Mouse (Mus musculus): Measurements from ENCODE around the gene Abca4. TPM values are rescaled to one million over a fixed set of nuclear protein-coding genes. Genes with fewer than 3 reads are reported as not detected.

Abca4 gene
- polyA plus RNA-seq, 1 experiment from 2014 or later, result 0.35 TPM

DNA sequence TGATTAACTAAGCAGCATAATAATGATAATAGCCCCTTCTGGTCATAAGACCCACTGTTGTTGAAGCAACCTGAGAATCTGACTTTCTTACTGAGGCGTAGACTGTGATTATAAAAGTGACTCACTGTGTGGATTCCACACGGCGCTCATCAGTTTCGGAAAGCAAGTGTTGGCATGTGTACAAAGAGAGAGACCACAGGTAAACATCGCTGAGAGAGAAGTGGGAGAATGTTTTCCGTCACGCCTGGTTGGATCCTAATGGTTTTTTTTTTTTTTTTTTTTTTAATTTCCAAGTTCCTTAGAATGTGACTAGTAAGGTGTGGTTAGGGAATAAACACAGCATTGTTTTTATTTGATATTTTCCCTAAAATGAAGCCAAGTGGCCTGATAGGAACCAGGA lies 38.1 kb downstream of the Abca4 start:
- DNase-seq (no peak), ATAC-seq (ENCODE audit: low read depth) (no peak)
- Histone ChIP-seq H3K27me3 (no peaks in the 10 kb centered on the region), H3K4me2 (no peak overlapping the region), H3K4me1 (replicated peaks) (0 out of 2 replicates have a peak, but pooled peaks cover under 1% of the 10 kb centered on the region), H3K4me3 (replicated peaks) (no peak overlapping the region), H3K9me3 (replicated peaks) (no peaks in the 10 kb centered on the region), H3K27ac (no peak overlapping the region), H3K9ac (no peak overlapping the region), H3K36me3 (no peaks in the 10 kb centered on the region)
- WGBS (ENCODE audit: insufficient replicate concordance), result 75% methylated on average over 7 of the region's 7 CpGs

DNA sequence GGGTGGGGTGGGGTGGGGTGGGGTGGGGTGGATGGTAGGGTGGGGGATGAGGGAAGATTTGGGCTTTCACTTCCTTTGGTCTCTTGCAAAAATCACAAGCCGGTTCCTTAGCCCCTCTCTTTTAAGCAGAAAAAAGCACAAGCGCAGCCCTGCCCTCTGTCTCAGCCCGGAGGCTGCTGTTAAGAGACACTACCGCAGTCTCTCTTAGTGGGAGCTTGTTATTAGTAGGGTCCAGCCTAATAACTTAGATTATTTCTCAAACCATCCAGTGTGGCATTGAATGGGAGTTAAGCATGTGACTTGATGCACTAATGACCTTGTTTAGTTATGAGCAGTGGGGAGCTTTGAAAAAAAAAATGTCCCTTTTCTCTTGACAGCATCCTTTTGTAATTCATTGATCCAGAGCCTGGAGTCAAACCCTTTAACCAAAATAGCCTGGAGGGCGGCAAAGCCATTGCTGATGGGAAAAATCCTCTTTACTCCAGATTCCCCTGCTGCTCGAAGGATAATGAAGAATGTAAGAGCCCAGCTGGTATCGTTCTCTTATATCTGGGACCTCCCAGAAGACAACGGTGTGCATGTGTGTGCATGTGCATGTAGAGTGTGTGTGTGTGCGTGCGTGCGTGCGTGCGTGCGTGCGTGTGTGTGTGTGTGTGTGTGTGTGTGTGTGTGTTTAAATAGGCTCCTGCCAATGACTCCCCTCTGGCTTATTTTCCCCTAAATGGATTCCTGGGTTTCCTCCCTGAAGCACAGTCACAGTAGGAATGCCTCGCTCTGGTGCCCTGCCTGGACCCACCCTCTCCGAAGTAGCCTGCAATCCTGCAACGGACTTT lies 41.1 kb downstream of the Abca4 start:
- H3K27me3 ChIP-seq, result no peaks in the 10 kb centered on the region
- H3K27ac ChIP-seq, result no peak overlapping the region
- 77% methylated on average over 18 of the region's 18 CpGs for WGBS (ENCODE audit: insufficient replicate concordance)
- H3K4me2 ChIP-seq, result no peak overlapping the region
- H3K9me3 ChIP-seq (replicated peaks), result no peaks in the 10 kb centered on the region
- no peak for DNase-seq
- H3K36me3 ChIP-seq, result no peaks in the 10 kb centered on the region
- no peak for ATAC-seq (ENCODE audit: low read depth)
- H3K4me3 ChIP-seq (replicated peaks), result no peak overlapping the region
- H3K4me1 ChIP-seq (replicated peaks), result peaks cover 27% of the 10 kb centered on the region
- no peak overlapping the region for H3K9ac ChIP-seq

DNA sequence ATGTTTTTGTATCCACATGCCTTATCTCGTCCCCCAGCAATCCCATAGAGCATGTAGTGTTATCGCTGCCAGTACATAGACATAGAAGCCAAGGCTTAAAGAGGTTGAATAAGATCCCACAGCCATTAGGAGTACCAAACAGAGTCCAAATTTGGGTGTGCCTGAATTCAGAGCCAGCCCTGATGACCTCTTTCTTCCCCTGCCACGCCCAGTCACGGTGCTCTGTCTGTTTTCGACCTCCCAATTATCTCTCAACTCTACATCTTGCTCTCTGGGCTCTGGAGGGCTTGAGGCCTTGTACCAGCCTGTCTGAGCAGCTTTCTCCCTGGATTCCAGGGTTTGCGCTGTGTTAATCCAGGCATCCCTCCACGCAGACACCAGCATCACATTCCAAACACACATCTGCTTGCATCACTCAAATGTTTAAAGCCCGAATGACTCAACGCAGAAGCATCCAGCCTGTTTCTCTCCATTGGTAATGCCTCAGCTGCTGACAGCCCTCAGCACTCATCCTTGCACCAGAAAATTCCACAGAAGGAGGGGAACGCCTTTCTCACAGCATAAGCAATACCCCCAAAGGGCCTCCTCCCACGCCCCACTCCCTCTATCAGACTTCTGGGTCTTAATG lies 43.9 kb downstream of the Abca4 start:
- Histone ChIP-seq H3K27me3 (no peaks in the 10 kb centered on the region), H3K4me1 (replicated peaks) (peaks cover 35% of the 10 kb centered on the region), H3K36me3 (no peaks in the 10 kb centered on the region), H3K27ac (no peak overlapping the region; the same call in 1 of the 2 replicates), H3K9ac (no peak overlapping the region), H3K4me2 (no peak overlapping the region), H3K4me3 (replicated peaks) (no peak overlapping the region), H3K9me3 (replicated peaks) (no peaks in the 10 kb centered on the region)
- WGBS (ENCODE audit: insufficient replicate concordance), result 51% methylated on average over 11 of the region's 11 CpGs
- DNase-seq (no peak), ATAC-seq (ENCODE audit: low read depth) (peak; percentile 84)

DNA sequence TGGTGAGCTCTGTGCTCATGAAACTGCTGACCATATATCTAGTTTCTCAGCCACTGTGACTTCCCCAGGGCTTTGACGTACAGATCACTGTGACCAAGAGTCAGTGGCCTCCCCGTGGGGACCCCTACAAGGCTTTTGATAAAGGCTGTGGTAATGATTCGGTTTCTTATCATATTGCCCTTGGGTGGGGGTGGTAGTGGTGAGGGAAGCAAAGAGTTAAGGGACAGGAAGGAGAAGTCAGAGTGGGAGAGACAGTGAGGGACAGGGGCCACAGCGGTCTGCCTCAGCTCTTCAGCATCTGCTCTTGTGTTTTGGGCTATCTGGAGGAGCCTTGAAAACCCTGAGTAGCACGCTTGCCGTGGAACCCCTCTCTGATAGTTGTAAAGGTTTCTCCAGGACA lies 46.1 kb downstream of the Abca4 start:
- no peak for DNase-seq

DNA sequence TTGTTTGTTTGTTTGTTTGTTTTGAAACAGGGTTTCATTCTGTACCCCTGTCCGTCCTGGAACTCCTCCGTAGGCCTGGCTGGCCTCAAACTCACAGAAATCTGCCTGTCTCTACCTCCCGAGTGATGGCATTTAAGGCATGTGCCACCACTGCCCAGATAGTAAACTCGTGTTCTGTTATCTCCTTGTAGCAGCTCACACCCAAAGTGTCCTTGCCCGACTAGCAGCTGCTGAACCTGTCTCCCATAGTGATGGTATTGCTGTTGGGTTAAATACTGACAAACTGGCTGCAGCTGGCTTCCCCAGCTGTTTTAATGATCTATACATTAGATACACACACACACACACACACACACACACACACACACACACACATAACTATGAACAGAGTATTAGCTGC lies 55.5 kb downstream of the Abca4 start:
- peaks cover 28% of the 10 kb centered on the region for H3K4me1 ChIP-seq (replicated peaks)
- ATAC-seq (ENCODE audit: low read depth) (peak; percentile 81), DNase-seq (peak; percentile 50)
- H3K9me3 ChIP-seq (replicated peaks), result no peaks in the 10 kb centered on the region
- WGBS (ENCODE audit: insufficient replicate concordance), result 17% methylated on average over 5 of the region's 5 CpGs
- no peak overlapping the region for H3K4me2 ChIP-seq
- no peak overlapping the region for H3K4me3 ChIP-seq (replicated peaks)
- no peak overlapping the region for H3K27ac ChIP-seq
- no peaks in the 10 kb centered on the region for H3K36me3 ChIP-seq
- H3K9ac ChIP-seq, result no peak overlapping the region
- no peaks in the 10 kb centered on the region for H3K27me3 ChIP-seq

More for the DNA sequence above, 46.1 kb downstream of the Abca4 start:
- Histone ChIP-seq H3K4me3 (replicated peaks) (no peak overlapping the region), H3K9me3 (replicated peaks) (no peaks in the 10 kb centered on the region), H3K27ac (no peak overlapping the region), H3K27me3 (no peaks in the 10 kb centered on the region), H3K4me2 (no peak overlapping the region), H3K36me3 (no peaks in the 10 kb centered on the region), H3K9ac (no peak overlapping the region), H3K4me1 (replicated peaks) (peaks cover 35% of the 10 kb centered on the region)
- 18% methylated on average over 6 of the region's 6 CpGs for WGBS (ENCODE audit: insufficient replicate concordance)
- ATAC-seq (ENCODE audit: low read depth), result no peak

DNA sequence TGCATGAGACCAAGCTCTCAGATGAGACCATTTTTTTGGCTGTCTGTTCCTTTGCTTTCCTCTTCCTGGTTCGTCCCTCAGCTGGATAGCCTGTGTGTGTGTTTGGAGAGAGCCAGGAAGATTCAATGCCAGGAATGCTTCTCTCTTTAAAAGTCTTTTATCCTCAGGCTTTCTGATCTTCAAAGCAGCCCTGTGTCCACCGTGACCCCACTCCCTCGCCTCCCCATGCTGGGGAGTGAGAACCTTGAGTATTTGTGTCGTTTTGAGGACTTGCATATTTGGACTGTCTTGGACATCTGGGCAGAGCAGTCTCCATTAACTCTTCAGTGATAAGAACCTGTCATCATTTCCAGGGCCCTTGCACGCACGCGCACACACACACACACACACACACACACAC lies 57.8 kb downstream of the Abca4 start:
- H3K9ac ChIP-seq, result no peak overlapping the region
- peaks cover 42% of the 10 kb centered on the region for H3K4me1 ChIP-seq (replicated peaks)
- no peak overlapping the region for H3K4me2 ChIP-seq
- DNase-seq (no peak), ATAC-seq (ENCODE audit: low read depth) (no peak)
- no peak overlapping the region for H3K27ac ChIP-seq
- no peak overlapping the region for H3K4me3 ChIP-seq (replicated peaks)
- H3K27me3 ChIP-seq, result no peaks in the 10 kb centered on the region
- H3K36me3 ChIP-seq, result no peaks in the 10 kb centered on the region
- H3K9me3 ChIP-seq (replicated peaks), result no peaks in the 10 kb centered on the region
- WGBS (ENCODE audit: insufficient replicate concordance), result 61% methylated on average over 7 of the region's 7 CpGs

DNA sequence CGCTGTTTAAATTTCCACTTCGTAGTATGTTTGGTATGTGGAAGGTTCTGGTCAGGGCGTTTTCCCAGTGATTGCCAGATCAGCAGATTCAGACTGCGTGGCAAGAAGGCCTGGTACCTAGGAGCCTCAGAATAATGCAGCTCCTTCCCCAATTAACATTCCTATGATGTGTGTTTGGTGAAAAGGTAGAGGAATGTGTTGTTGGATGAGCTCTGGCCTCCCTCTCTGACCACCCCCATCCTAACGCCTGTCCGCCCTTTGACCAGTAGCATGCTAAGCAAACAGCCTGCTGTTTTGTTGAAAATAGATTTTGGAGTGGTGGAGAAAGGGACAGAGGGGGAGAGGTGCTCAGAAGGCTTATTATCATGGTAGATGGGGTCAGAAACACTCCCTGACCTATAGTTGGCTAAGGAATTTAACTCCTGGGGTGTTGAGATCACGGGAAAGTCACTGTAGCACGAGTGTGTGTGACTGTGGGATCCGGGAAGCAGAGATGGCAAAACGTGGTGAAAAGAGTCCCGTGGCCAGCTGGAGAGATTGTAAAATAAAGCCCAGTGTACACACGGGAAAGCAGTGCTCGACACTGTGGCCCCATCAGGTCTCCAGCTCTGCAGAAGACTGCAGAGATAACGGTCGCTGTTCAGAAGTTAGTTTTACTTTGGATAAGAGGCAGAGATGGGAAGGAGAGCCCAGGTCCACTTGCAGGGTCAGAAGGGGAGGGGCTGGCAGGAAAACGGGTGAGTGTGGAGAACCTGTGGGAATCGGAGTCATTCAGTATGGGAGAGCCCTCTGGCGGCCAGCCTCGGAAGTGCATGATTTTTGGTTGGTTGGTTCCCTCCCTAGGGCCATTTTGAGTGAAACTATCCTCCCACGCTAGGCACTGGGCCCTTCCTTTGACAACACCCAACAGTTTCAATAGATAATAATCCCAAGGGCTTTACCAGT lies 59.9 kb downstream of the Abca4 start:
- ATAC-seq (ENCODE audit: low read depth) (peak; percentile 39), DNase-seq (peak; percentile 61)
- WGBS (ENCODE audit: insufficient replicate concordance), result 29% methylated on average over 20 of the region's 20 CpGs
- H3K4me3 ChIP-seq (replicated peaks), result no peak overlapping the region
- H3K27me3 ChIP-seq, result no peaks in the 10 kb centered on the region
- no peak overlapping the region; the same call in 1 of the 2 replicates for H3K27ac ChIP-seq
- no peaks in the 10 kb centered on the region for H3K36me3 ChIP-seq
- H3K9me3 ChIP-seq (replicated peaks), result no peaks in the 10 kb centered on the region
- H3K9ac ChIP-seq, result no peak overlapping the region
- peak overlapping the region; percentile 48 for H3K4me2 ChIP-seq
- H3K4me1 ChIP-seq (replicated peaks), result peaks cover 57% of the 10 kb centered on the region

DNA sequence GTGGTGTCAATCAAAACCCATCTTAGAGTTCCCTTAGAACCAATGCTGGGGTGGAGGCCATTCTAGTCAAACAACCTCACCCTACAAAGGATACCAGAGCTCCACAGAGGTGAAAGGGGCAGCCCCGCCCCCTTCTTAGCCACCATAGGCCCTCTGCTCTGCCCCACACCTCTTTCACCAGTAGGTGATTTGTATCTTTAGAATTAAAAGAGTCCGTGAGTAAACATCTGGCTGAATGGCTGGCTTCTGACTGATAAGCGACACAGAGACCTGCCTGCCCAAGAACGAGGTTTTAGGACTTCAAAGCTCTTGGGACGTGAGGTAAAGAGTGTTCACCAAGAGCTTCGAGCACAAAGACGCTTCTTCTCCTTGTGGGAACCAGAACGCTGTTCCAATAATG lies 62.7 kb downstream of the Abca4 start:
- Histone ChIP-seq H3K4me1 (replicated peaks) (peaks cover 68% of the 10 kb centered on the region), H3K9ac (peak overlapping the region; percentile 40; the same call in 1 of the 2 replicates), H3K4me3 (replicated peaks) (0 out of 2 replicates have a peak overlapping the region, but pooled peaks have one; percentile 23), H3K36me3 (no peaks in the 10 kb centered on the region), H3K4me2 (peak overlapping the region; percentile 60), H3K9me3 (replicated peaks) (no peaks in the 10 kb centered on the region), H3K27ac (peak overlapping the region; percentile 34; the same call in 1 of the 2 replicates), H3K27me3 (no peaks in the 10 kb centered on the region)
- ATAC-seq (ENCODE audit: low read depth) (peak; percentile 55), DNase-seq (peak; percentile 47)
- WGBS (ENCODE audit: insufficient replicate concordance), result 20% methylated on average over 8 of the region's 8 CpGs

DNA sequence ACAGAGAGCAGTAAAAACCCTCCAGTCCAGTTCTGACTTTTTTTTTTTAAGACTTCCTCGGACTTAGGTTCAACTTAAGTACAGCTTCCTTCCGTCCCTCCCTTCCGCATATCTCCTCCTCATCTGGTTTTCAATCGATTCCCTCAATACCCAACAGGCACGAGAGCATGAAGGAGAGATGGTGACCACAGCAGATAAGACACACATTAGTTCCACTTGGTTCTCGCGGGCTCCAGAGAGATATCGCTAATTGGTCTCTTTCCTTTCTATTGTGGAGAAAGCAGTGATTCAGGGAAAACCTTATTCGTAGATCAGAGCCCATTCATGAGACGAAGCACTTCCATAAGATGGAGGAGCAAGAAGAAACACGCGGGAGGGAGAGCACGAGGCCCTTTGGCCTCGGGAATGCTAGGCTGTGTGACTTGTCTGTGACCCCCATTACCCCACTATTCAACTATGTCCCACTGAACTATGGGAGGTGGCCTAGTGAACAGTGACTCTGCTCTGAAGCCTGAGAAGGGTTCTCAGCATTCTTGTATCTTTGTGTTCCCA lies 63.5 kb downstream of the Abca4 start:
- no peaks in the 10 kb centered on the region for H3K9me3 ChIP-seq (replicated peaks)
- H3K4me3 ChIP-seq (replicated peaks), result peak overlapping the region; percentile 23; the same call in 1 of the 2 replicates
- WGBS (ENCODE audit: insufficient replicate concordance), result 30% methylated on average over 14 of the region's 14 CpGs
- peak overlapping the region; percentile 60 for H3K4me2 ChIP-seq
- no peaks in the 10 kb centered on the region for H3K36me3 ChIP-seq
- peak overlapping the region; percentile 40; the same call in 1 of the 2 replicates for H3K9ac ChIP-seq
- peaks cover 76% of the 10 kb centered on the region for H3K4me1 ChIP-seq (replicated peaks)
- DNase-seq (no peak), ATAC-seq (ENCODE audit: low read depth) (no peak)
- peak overlapping the region; percentile 34; the same call in 1 of the 2 replicates for H3K27ac ChIP-seq
- H3K27me3 ChIP-seq, result no peaks in the 10 kb centered on the region

DNA sequence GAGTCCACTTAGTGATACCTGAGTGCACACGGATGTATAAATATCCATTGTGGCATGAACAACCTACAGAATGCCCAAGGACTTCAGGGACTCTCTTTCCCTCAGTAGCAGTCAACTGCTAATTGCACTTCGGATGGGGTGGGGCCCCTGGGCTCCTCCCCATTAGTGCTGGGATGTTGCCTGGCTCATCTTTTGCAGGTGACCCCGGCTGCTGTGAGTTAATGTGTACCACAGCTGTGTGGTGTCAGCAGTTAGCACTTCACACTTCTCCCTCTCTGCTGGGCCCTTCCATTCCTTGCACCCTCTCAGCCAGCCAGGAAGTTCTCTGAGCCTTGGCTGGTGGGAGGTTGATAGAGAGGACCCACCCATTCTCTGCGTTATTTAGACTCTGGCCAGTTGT lies 65.2 kb downstream of the Abca4 start:
- no peaks in the 10 kb centered on the region for H3K36me3 ChIP-seq
- 44% methylated on average over 4 of the region's 4 CpGs for WGBS (ENCODE audit: insufficient replicate concordance)
- DNase-seq, result no peak
- H3K4me3 ChIP-seq (replicated peaks), result no peak overlapping the region
- no peak for ATAC-seq (ENCODE audit: low read depth)
- peaks cover 80% of the 10 kb centered on the region for H3K4me1 ChIP-seq (replicated peaks)
- H3K27me3 ChIP-seq, result no peaks in the 10 kb centered on the region
- no peak overlapping the region for H3K27ac ChIP-seq
- H3K4me2 ChIP-seq, result no peak overlapping the region
- no peaks in the 10 kb centered on the region for H3K9me3 ChIP-seq (replicated peaks)
- H3K9ac ChIP-seq, result no peak overlapping the region

Data from liver, embryonic 13.5 days (tissue).